Mouse (Mus musculus) ovary, postnatal 36 days (tissue): ENCODE data around the gene Rasgef1a.

ENCODE experiments used
- DNase-seq: peaks from one replicate; pipeline ENCODE4 v3.0.0; 2022; ENCODE audit warnings: low spot score, mixed read lengths

Rasgef1a gene

GRCm38 (mm10) chr6:118130022-118130421, 118.8 kb downstream of the Rasgef1a start:
- no peak for DNase-seq

- DNase-seq: no peak
Observed at GRCm38 (mm10) chr6:118134461-118134860, 123.2 kb downstream of the Rasgef1a start.

- DNase-seq: no peak
Observed at GRCm38 (mm10) chr6:118137148-118137547, 125.9 kb downstream of the Rasgef1a start.

DNA sequence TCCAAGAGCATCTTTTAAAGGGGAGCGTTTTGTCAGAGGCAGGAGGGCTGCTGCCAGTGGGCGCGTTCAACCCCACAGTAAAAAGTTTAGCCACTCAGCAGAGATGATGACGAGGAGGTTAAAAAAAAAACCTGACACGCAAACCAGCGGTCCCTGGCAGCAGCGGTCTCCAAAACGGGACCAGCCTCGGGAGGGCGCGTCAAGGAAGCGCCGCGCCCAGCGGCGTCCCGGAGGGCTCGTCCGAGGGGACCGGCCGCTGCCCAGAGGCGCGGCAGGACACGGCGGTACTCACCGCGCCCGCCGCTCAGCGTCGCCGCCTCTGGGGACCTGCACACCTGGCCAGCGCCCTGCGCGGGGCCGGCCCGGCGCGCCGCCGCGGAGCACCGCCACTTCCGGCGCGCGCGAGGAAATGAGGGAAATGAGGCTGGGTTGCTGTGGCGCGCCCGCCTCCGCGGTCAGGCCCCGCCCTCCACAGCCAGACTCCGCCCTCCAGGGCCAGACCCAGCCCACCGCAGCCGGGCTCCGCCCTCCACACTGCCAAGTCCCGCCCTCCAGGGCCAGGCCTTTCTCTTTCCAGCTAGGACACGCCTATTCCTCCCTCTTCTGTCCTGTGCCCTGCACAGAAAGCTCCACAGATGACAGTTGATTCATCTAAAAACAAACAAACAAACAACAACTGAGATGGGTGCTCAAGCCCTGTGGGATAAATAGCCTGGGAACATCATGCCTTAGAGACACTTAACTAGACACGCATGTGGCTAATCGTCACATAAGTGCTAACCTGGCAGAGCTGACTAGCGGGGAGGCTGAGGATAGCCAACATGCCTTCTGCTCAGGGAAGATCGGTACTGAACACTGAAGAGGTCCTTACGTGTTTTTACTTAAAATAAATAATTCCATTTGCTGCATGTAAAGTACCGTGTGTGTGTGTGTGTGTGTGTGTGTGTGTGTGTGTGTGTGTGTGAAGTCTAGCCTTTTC, 127.8 kb downstream of the Rasgef1a start, which contains the start of gene Csgalnact2:
Gene Csgalnact2 (minus strand): TSS at position 410 of the 979 bp plus-strand sequence.
- DNase-seq: peak; percentile 96

GRCm38 (mm10) chr6:118140961-118141360, 129.7 kb downstream of the Rasgef1a start:
- no peak for DNase-seq
